Mouse (Mus musculus): Measurements from ENCODE around the gene Xrcc4. TPM values are rescaled to one million over a fixed set of nuclear protein-coding genes. Genes with fewer than 3 reads are reported as not detected.

Xrcc4 gene
- polyA plus RNA-seq, 1 experiment from 2014 or later, result 16.3 TPM

GRCm38 (mm10) chr13:89875499-89875898 is 213.9 kb downstream of the Xrcc4 start:
- no peak for ATAC-seq
- WGBS, result 90% methylated on average over 4 of the region's 4 CpGs

GRCm38 (mm10) chr13:89872725-89873124 is 216.7 kb downstream of the Xrcc4 start:
- 93% methylated on average over 3 of the region's 3 CpGs for WGBS
- Histone ChIP-seq H3K27me3 (ENCODE audit: control insufficient read depth, insufficient read depth, low read depth, low read length) (no peaks in the 10 kb centered on the region), H3K36me3 (ENCODE audit: control insufficient read depth, insufficient read depth, low read length) (no peaks in the 10 kb centered on the region), H3K4me3 (ENCODE audit: low read depth, low read length) (no peak overlapping the region), H3K4me1 (ENCODE audit: control insufficient read depth, insufficient read depth, low read length) (no peaks in the 10 kb centered on the region), H3K4me2 (ENCODE audit: low read length) (no peak overlapping the region), H3K9me3 (replicated peaks; ENCODE audit: control insufficient read depth, low read length, poor library complexity, severe bottlenecking) (no peaks in the 10 kb centered on the region), H3K27ac (ENCODE audit: low read length) (no peak overlapping the region), H3K9ac (ENCODE audit: low read depth, low read length) (no peak overlapping the region)
- ATAC-seq, result no peak

More at GRCm38 (mm10) chr13:89875499-89875898, 213.9 kb downstream of the Xrcc4 start:
- H3K4me1 ChIP-seq (ENCODE audit: control insufficient read depth, insufficient read depth, low read length), result peaks cover 6% of the 10 kb centered on the region
- no peak overlapping the region for H3K4me2 ChIP-seq (ENCODE audit: low read length)
- H3K27ac ChIP-seq (ENCODE audit: low read length), result no peak overlapping the region
- H3K4me3 ChIP-seq (ENCODE audit: low read depth, low read length), result no peak overlapping the region
- H3K36me3 ChIP-seq (ENCODE audit: control insufficient read depth, insufficient read depth, low read length), result no peaks in the 10 kb centered on the region
- H3K27me3 ChIP-seq (ENCODE audit: control insufficient read depth, insufficient read depth, low read depth, low read length), result no peaks in the 10 kb centered on the region
- H3K9me3 ChIP-seq (replicated peaks; ENCODE audit: control insufficient read depth, low read length, poor library complexity, severe bottlenecking), result no peaks in the 10 kb centered on the region
- H3K9ac ChIP-seq (ENCODE audit: low read depth, low read length), result no peak overlapping the region

GRCm38 (mm10) chr13:89854139-89854538 is 235.3 kb downstream of the Xrcc4 start:
- H3K4me2 ChIP-seq (ENCODE audit: low read length), result no peak overlapping the region
- 88% methylated on average over 5 of the region's 5 CpGs for WGBS
- H3K9ac ChIP-seq (ENCODE audit: low read depth, low read length), result no peak overlapping the region
- no peak for ATAC-seq
- no peak overlapping the region for H3K27ac ChIP-seq (ENCODE audit: low read length)
- no peaks in the 10 kb centered on the region for H3K9me3 ChIP-seq (replicated peaks; ENCODE audit: control insufficient read depth, low read length, poor library complexity, severe bottlenecking)
- H3K4me1 ChIP-seq (ENCODE audit: control insufficient read depth, insufficient read depth, low read length), result no peaks in the 10 kb centered on the region
- H3K27me3 ChIP-seq (ENCODE audit: control insufficient read depth, insufficient read depth, low read depth, low read length), result no peaks in the 10 kb centered on the region
- H3K4me3 ChIP-seq (ENCODE audit: low read depth, low read length), result no peak overlapping the region
- H3K36me3 ChIP-seq (ENCODE audit: control insufficient read depth, insufficient read depth, low read length), result no peaks in the 10 kb centered on the region

- Histone ChIP-seq H3K9me3 (replicated peaks; ENCODE audit: control insufficient read depth, low read length, poor library complexity, severe bottlenecking) (no peaks in the 10 kb centered on the region), H3K4me2 (ENCODE audit: low read length) (no peak overlapping the region), H3K27ac (ENCODE audit: low read length) (no peak overlapping the region), H3K36me3 (ENCODE audit: control insufficient read depth, insufficient read depth, low read length) (no peaks in the 10 kb centered on the region), H3K9ac (ENCODE audit: low read depth, low read length) (no peak overlapping the region), H3K27me3 (ENCODE audit: control insufficient read depth, insufficient read depth, low read depth, low read length) (no peaks in the 10 kb centered on the region), H3K4me1 (ENCODE audit: control insufficient read depth, insufficient read depth, low read length) (no peaks in the 10 kb centered on the region), H3K4me3 (ENCODE audit: low read depth, low read length) (no peak overlapping the region)
- WGBS, result 72% methylated on average over 2 of the region's 2 CpGs
- ATAC-seq, result peak; percentile 79
Observed at GRCm38 (mm10) chr13:89850746-89851145, 238.7 kb downstream of the Xrcc4 start.

GRCm38 (mm10) chr13:89849955-89850354 is 239.5 kb downstream of the Xrcc4 start:
- ATAC-seq, result no peak
- WGBS, result 97% methylated on average over 1 of the region's 1 CpGs
- no peak overlapping the region for H3K4me3 ChIP-seq (ENCODE audit: low read depth, low read length)
- H3K9ac ChIP-seq (ENCODE audit: low read depth, low read length), result no peak overlapping the region
- no peak overlapping the region for H3K4me2 ChIP-seq (ENCODE audit: low read length)
- no peaks in the 10 kb centered on the region for H3K36me3 ChIP-seq (ENCODE audit: control insufficient read depth, insufficient read depth, low read length)
- no peak overlapping the region for H3K27ac ChIP-seq (ENCODE audit: low read length)
- no peaks in the 10 kb centered on the region for H3K9me3 ChIP-seq (replicated peaks; ENCODE audit: control insufficient read depth, low read length, poor library complexity, severe bottlenecking)
- H3K4me1 ChIP-seq (ENCODE audit: control insufficient read depth, insufficient read depth, low read length), result no peaks in the 10 kb centered on the region
- H3K27me3 ChIP-seq (ENCODE audit: control insufficient read depth, insufficient read depth, low read depth, low read length), result no peaks in the 10 kb centered on the region

- H3K4me3 ChIP-seq (ENCODE audit: low read depth, low read length), result no peak overlapping the region
- H3K4me2 ChIP-seq (ENCODE audit: low read length), result no peak overlapping the region
- H3K36me3 ChIP-seq (ENCODE audit: control insufficient read depth, insufficient read depth, low read length), result no peaks in the 10 kb centered on the region
- H3K27ac ChIP-seq (ENCODE audit: low read length), result no peak overlapping the region
- H3K9ac ChIP-seq (ENCODE audit: low read depth, low read length), result no peak overlapping the region
- ATAC-seq, result no peak
- WGBS, result 93% methylated on average over 3 of the region's 3 CpGs
- no peaks in the 10 kb centered on the region for H3K9me3 ChIP-seq (replicated peaks; ENCODE audit: control insufficient read depth, low read length, poor library complexity, severe bottlenecking)
- H3K4me1 ChIP-seq (ENCODE audit: control insufficient read depth, insufficient read depth, low read length), result no peaks in the 10 kb centered on the region
- no peaks in the 10 kb centered on the region for H3K27me3 ChIP-seq (ENCODE audit: control insufficient read depth, insufficient read depth, low read depth, low read length)
Observed at GRCm38 (mm10) chr13:89838635-89839034, 250.8 kb downstream of the Xrcc4 start.

- no peaks in the 10 kb centered on the region for H3K4me1 ChIP-seq (ENCODE audit: control insufficient read depth, insufficient read depth, low read length)
- no peak overlapping the region for H3K4me2 ChIP-seq (ENCODE audit: low read length)
- H3K9ac ChIP-seq (ENCODE audit: low read depth, low read length), result no peak overlapping the region
- no peaks in the 10 kb centered on the region for H3K36me3 ChIP-seq (ENCODE audit: control insufficient read depth, insufficient read depth, low read length)
- H3K4me3 ChIP-seq (ENCODE audit: low read depth, low read length), result no peak overlapping the region
- no peak overlapping the region for H3K27ac ChIP-seq (ENCODE audit: low read length)
- no peaks in the 10 kb centered on the region for H3K27me3 ChIP-seq (ENCODE audit: control insufficient read depth, insufficient read depth, low read depth, low read length)
- ATAC-seq, result no peak
- 86% methylated on average over 3 of the region's 3 CpGs for WGBS
- no peaks in the 10 kb centered on the region for H3K9me3 ChIP-seq (replicated peaks; ENCODE audit: control insufficient read depth, low read length, poor library complexity, severe bottlenecking)
Observed at GRCm38 (mm10) chr13:89834485-89834884, 254.9 kb downstream of the Xrcc4 start.

GRCm38 (mm10) chr13:89833053-89833670 is 256.2 kb downstream of the Xrcc4 start:
- ATAC-seq, result no peak
- H3K4me2 ChIP-seq (ENCODE audit: low read length), result no peak overlapping the region
- H3K27me3 ChIP-seq (ENCODE audit: control insufficient read depth, insufficient read depth, low read depth, low read length), result no peaks in the 10 kb centered on the region
- WGBS, result 64% methylated on average over 2 of the region's 2 CpGs
- H3K9ac ChIP-seq (ENCODE audit: low read depth, low read length), result no peak overlapping the region
- no peaks in the 10 kb centered on the region for H3K9me3 ChIP-seq (replicated peaks; ENCODE audit: control insufficient read depth, low read length, poor library complexity, severe bottlenecking)
- no peak overlapping the region for H3K4me3 ChIP-seq (ENCODE audit: low read depth, low read length)
- H3K36me3 ChIP-seq (ENCODE audit: control insufficient read depth, insufficient read depth, low read length), result no peaks in the 10 kb centered on the region
- no peaks in the 10 kb centered on the region for H3K4me1 ChIP-seq (ENCODE audit: control insufficient read depth, insufficient read depth, low read length)
- no peak overlapping the region for H3K27ac ChIP-seq (ENCODE audit: low read length)

GRCm38 (mm10) chr13:89828429-89828970 is 260.9 kb downstream of the Xrcc4 start:
- no peak overlapping the region for H3K4me2 ChIP-seq (ENCODE audit: low read length)
- H3K27ac ChIP-seq (ENCODE audit: low read length), result no peak overlapping the region
- H3K36me3 ChIP-seq (ENCODE audit: control insufficient read depth, insufficient read depth, low read length), result no peaks in the 10 kb centered on the region
- no peak overlapping the region for H3K4me3 ChIP-seq (ENCODE audit: low read depth, low read length)
- H3K27me3 ChIP-seq (ENCODE audit: control insufficient read depth, insufficient read depth, low read depth, low read length), result no peaks in the 10 kb centered on the region
- WGBS, result 8% methylated on average over 3 of the region's 3 CpGs
- no peaks in the 10 kb centered on the region for H3K9me3 ChIP-seq (replicated peaks; ENCODE audit: control insufficient read depth, low read length, poor library complexity, severe bottlenecking)
- no peak for ATAC-seq
- H3K9ac ChIP-seq (ENCODE audit: low read depth, low read length), result no peak overlapping the region
- H3K4me1 ChIP-seq (ENCODE audit: control insufficient read depth, insufficient read depth, low read length), result no peaks in the 10 kb centered on the region

All from midbrain, embryonic 16.5 days (tissue).